Mouse (Mus musculus): ENCODE results near the gene Plcxd2. TPM values are rescaled to one million over a fixed set of nuclear protein-coding genes. Genes with fewer than 3 reads are reported as not detected.

Gene Plcxd2
- 10.3 and 10.6 TPM in 2 replicates for polyA plus RNA-seq (2014; fragmentation: Nextera tagmentation; extraction: Ambion mirVana)

DNA sequence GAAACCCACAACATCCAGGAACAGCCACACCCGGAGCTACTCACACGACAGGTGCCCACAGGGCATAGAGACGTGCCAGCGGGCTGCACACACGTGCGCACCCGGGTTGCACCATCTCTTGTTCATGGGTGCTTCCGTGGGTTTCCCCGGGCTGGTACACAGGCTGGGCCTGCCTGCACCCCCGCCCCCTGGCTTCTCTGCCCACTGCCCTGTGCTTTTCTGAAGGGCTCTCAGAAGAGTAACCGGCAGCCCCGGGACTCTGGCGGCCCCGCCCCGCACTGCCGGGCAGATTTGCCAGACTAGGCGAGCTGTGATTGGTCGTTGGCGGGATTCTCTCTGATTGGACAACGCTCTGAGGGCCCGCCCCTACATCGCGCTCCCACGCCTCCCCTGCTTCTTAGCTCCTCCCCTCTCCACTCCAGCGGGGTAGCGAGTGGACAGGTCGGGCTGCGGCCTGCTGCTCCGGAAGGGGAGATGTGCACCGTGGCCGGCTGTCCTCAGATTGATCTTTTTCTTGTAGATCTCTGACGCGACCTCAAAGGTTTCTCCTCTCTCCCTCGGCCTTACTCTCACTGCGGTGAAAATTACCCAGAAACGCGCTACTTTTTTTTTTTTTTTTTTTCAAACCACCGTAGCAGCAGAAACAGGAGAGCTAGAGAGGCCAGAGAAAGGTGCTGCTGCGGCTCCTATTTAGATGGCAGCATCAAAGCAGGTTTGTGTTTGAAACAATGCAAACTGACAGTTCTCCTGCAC is at the start of gene Plcxd2:
Gene Plcxd2, minus strand, starts transcription at position 66 of the 753 bp plus-strand sequence.
- under 1% methylated on average over 38 of the region's 39 CpGs for WGBS
- Histone ChIP-seq H3K4me1 (ENCODE audit: control insufficient read depth, insufficient read depth, low read length) (peaks cover 15% of the 10 kb centered on the region), H3K27me3 (replicated peaks; ENCODE audit: control insufficient read depth, insufficient read depth, low read length) (no peaks in the 10 kb centered on the region), H3K9me3 (replicated peaks; ENCODE audit: control insufficient read depth, low read length) (no peaks in the 10 kb centered on the region), H3K4me2 (ENCODE audit: low read length) (peak within 1 kb of the TSS; percentile 88), H3K27ac (ENCODE audit: low read depth, low read length) (peak within 1 kb of the TSS; percentile 58), H3K36me3 (ENCODE audit: control insufficient read depth, insufficient read depth, low read length) (no peaks in the 10 kb centered on the region), H3K9ac (ENCODE audit: low read length) (peak within 1 kb of the TSS; percentile 73), H3K4me3 (ENCODE audit: low read depth, low read length) (peak within 1 kb of the TSS; percentile 65)
- DNase-seq (ENCODE audit: low spot score) (peak; percentile 98), ATAC-seq (peak; percentile 99)

DNA sequence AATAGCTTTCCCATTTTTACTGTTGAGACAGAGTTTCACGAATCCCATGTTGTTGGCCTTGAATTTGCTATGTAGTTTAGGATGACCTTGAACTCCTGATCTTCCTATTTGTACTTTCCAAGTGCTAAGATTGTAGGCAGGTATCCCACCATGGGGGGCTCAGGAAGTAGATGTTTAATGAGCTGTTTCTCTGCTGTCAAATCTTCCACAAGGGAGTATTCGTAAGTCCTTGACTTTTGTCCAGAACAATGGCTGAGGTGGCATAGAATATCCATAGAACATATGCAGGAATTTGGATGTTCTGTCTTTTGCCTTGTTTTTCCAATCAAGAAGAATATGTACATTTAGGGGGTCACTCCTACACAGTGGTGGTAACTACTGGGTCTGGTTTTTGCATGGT is 36.9 kb upstream of the Plcxd2 start:
- Histone ChIP-seq H3K36me3 (ENCODE audit: control insufficient read depth, insufficient read depth, low read length) (no peaks in the 10 kb centered on the region), H3K27me3 (replicated peaks; ENCODE audit: control insufficient read depth, insufficient read depth, low read length) (no peaks in the 10 kb centered on the region), H3K9me3 (replicated peaks; ENCODE audit: control insufficient read depth, low read length) (no peaks in the 10 kb centered on the region), H3K4me2 (ENCODE audit: low read length) (no peak overlapping the region), H3K4me1 (ENCODE audit: control insufficient read depth, insufficient read depth, low read length) (no peaks in the 10 kb centered on the region), H3K4me3 (ENCODE audit: low read depth, low read length) (no peak overlapping the region), H3K27ac (ENCODE audit: low read depth, low read length) (no peak overlapping the region), H3K9ac (ENCODE audit: low read length) (no peak overlapping the region)
- no peak for ATAC-seq
- WGBS, result 81% methylated on average over 2 of the region's 2 CpGs
- no peak for DNase-seq (ENCODE audit: low spot score)

DNA sequence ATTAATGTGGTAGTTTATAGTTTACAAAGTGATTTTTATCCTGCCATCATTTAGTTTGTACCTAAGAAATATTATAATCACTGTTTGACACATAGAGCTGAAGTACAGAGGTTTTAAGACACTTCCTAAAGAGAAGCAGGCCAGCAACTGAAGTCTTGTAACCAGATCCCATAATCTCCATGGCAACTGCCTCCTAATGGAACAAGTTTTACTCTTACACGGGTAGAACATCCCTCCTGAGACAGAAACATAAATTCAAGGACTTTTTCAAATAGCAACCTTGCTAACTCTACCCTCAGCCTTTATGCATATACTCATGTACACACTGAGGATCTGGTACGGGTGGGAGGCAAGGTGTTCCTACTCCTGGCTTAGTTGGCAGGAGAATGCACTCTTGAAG is 26.2 kb upstream of the Plcxd2 start:
- H3K4me2 ChIP-seq (ENCODE audit: low read length), result no peak overlapping the region
- H3K27me3 ChIP-seq (replicated peaks; ENCODE audit: control insufficient read depth, insufficient read depth, low read length), result no peaks in the 10 kb centered on the region
- no peak overlapping the region for H3K9ac ChIP-seq (ENCODE audit: low read length)
- H3K4me1 ChIP-seq (ENCODE audit: control insufficient read depth, insufficient read depth, low read length), result no peaks in the 10 kb centered on the region
- WGBS, result 55% methylated on average over 2 of the region's 2 CpGs
- DNase-seq (ENCODE audit: low spot score), result no peak
- no peak overlapping the region for H3K4me3 ChIP-seq (ENCODE audit: low read depth, low read length)
- no peaks in the 10 kb centered on the region for H3K36me3 ChIP-seq (ENCODE audit: control insufficient read depth, insufficient read depth, low read length)
- H3K9me3 ChIP-seq (replicated peaks; ENCODE audit: control insufficient read depth, low read length), result no peaks in the 10 kb centered on the region
- H3K27ac ChIP-seq (ENCODE audit: low read depth, low read length), result no peak overlapping the region
- no peak for ATAC-seq

DNA sequence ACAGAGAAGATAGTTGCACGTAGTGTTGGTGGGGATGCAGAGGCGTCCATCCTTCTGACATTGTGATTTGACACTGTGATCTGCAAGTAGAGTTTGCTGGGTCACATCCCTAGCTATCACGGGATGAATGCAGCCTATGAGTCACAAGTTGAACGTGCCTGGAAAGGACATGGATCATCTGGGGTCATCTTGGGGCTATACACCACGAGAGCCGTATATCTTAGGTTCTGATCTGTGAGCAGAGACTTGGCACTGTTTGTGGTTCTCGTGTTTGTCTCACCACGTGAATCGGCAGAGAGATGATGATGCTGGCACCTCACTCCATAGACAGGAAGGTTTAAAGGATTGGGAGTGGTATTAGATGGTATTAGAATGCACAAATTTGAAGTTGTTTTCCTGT is 23.9 kb upstream of the Plcxd2 start:
- Histone ChIP-seq H3K36me3 (ENCODE audit: control insufficient read depth, insufficient read depth, low read length) (no peaks in the 10 kb centered on the region), H3K9ac (ENCODE audit: low read length) (no peak overlapping the region), H3K4me1 (ENCODE audit: control insufficient read depth, insufficient read depth, low read length) (no peaks in the 10 kb centered on the region), H3K27ac (ENCODE audit: low read depth, low read length) (no peak overlapping the region), H3K9me3 (replicated peaks; ENCODE audit: control insufficient read depth, low read length) (no peaks in the 10 kb centered on the region), H3K27me3 (replicated peaks; ENCODE audit: control insufficient read depth, insufficient read depth, low read length) (no peaks in the 10 kb centered on the region), H3K4me2 (ENCODE audit: low read length) (no peak overlapping the region), H3K4me3 (ENCODE audit: low read depth, low read length) (no peak overlapping the region)
- WGBS, result 87% methylated on average over 9 of the region's 9 CpGs
- DNase-seq (ENCODE audit: low spot score), result no peak
- ATAC-seq, result no peak

DNA sequence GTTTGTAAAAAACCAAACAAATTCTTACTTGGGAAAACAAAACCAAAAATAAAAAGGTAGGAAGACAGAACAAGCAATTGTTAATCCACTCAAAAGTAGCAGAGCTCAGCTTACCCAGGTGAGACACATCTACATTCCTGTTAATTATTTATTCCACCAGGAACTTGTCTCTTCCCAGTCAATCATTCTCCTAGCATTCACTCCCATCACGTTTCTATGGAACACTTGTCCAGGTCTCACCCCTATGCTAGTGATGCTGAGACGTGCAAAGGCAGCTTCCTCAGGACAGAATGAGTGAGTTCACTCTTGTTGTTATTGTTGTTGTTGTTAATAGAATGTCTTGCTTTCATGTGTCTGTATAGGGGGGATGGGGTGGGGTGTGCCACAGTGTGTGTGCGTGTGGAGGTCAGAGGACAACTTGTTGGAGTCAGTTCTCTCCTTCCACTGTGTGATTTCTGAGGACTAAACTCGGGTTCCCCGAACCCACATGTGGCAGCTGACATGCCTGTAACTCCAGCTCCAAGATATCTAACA is 13.0 kb upstream of the Plcxd2 start:
- no peak for ATAC-seq
- H3K4me3 ChIP-seq (ENCODE audit: low read depth, low read length), result no peak overlapping the region
- no peaks in the 10 kb centered on the region for H3K9me3 ChIP-seq (replicated peaks; ENCODE audit: control insufficient read depth, low read length)
- WGBS, result 78% methylated on average over 5 of the region's 5 CpGs
- H3K4me1 ChIP-seq (ENCODE audit: control insufficient read depth, insufficient read depth, low read length), result no peaks in the 10 kb centered on the region
- DNase-seq (ENCODE audit: low spot score), result no peak
- no peak overlapping the region for H3K27ac ChIP-seq (ENCODE audit: low read depth, low read length)
- no peaks in the 10 kb centered on the region for H3K27me3 ChIP-seq (replicated peaks; ENCODE audit: control insufficient read depth, insufficient read depth, low read length)
- H3K36me3 ChIP-seq (ENCODE audit: control insufficient read depth, insufficient read depth, low read length), result no peaks in the 10 kb centered on the region
- H3K4me2 ChIP-seq (ENCODE audit: low read length), result no peak overlapping the region
- H3K9ac ChIP-seq (ENCODE audit: low read length), result no peak overlapping the region

DNA sequence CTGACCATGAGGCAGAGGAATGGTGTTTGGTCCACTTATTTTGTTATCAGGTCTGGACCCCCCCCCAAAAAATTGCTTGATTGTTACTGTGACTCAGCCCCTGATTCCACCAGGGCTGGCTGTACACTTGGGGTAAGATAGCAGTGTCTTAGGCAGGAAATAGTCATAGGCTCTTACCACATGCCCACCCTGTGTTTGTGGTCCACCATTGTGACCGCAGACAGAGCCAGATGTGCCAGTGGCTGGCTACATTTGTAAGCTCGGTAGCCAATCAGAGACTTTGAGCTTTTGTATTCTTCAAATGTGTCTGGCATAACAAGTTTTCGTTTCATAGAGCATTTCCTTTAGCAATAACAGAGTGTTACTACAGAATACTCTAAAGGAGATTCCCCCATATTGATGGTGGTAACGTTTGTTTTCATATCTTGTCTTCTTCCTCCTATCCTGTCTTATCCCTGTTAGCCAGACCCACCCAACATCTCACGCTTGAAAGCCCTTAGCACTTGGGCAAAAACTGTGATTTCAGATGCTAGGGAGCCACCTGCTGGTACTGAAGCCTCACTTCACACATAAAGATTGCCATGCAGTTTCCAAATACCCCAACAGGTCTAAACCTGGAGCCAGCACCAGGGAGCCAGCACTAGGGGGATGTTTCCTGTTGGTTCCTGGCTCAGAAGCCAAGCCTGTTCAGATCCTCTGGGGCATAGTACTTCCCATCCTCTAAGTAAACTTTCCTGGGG is 12.3 kb upstream of the Plcxd2 start:
- Histone ChIP-seq H3K9me3 (replicated peaks; ENCODE audit: control insufficient read depth, low read length) (no peaks in the 10 kb centered on the region), H3K27ac (ENCODE audit: low read depth, low read length) (no peak overlapping the region), H3K36me3 (ENCODE audit: control insufficient read depth, insufficient read depth, low read length) (no peaks in the 10 kb centered on the region), H3K4me1 (ENCODE audit: control insufficient read depth, insufficient read depth, low read length) (no peaks in the 10 kb centered on the region), H3K4me2 (ENCODE audit: low read length) (no peak overlapping the region), H3K27me3 (replicated peaks; ENCODE audit: control insufficient read depth, insufficient read depth, low read length) (no peaks in the 10 kb centered on the region), H3K4me3 (ENCODE audit: low read depth, low read length) (no peak overlapping the region), H3K9ac (ENCODE audit: low read length) (no peak overlapping the region)
- WGBS, result 47% methylated on average over 5 of the region's 5 CpGs
- DNase-seq (ENCODE audit: low spot score), result peak; percentile 88
- peak; percentile 92 for ATAC-seq

DNA sequence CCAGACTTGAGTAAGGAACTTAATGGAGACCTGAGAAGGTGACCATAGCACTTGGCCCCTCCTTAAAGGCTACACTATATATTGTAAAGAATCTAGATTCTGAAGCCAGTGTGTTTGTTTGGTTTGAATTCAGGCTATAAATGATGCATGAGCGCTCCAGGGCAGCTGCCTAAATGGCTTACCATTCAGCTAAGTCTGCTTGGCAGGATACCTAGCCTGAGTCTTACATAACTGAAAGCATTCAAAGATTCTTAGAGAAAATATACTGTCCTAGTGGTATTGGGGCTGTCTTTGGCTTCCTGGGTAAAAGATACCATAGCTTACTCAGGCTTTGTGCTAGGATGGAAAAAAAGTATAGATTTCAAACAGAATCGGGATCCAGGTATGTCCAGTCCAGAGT is 11.3 kb upstream of the Plcxd2 start:
- Histone ChIP-seq H3K27ac (ENCODE audit: low read depth, low read length) (no peak overlapping the region), H3K36me3 (ENCODE audit: control insufficient read depth, insufficient read depth, low read length) (no peaks in the 10 kb centered on the region), H3K4me3 (ENCODE audit: low read depth, low read length) (no peak overlapping the region), H3K4me1 (ENCODE audit: control insufficient read depth, insufficient read depth, low read length) (no peaks in the 10 kb centered on the region), H3K9me3 (replicated peaks; ENCODE audit: control insufficient read depth, low read length) (no peaks in the 10 kb centered on the region), H3K9ac (ENCODE audit: low read length) (no peak overlapping the region), H3K27me3 (replicated peaks; ENCODE audit: control insufficient read depth, insufficient read depth, low read length) (no peaks in the 10 kb centered on the region), H3K4me2 (ENCODE audit: low read length) (no peak overlapping the region)
- ATAC-seq, result no peak
- no peak for DNase-seq (ENCODE audit: low spot score)
- WGBS, result 78% methylated on average over 2 of the region's 2 CpGs

DNA sequence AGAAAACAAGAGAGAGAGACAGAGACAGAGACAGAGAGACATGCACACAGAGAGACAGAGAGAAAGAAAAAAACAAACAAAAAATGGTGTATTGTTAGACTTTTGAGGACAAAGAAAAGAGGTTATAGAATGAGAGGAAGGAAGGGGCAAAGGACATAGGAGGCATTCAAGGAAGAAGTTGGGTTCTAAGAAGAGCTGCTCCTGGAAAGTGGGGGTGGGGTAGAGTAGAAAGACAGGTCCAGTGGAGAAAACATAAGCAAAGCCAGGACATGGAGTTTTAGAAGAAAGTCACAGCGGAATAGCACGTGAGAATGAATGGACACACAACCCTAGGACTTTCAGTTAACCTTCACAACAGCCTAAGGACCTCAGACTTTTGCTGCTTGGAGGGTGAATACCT is 10.4 kb upstream of the Plcxd2 start:
- H3K36me3 ChIP-seq (ENCODE audit: control insufficient read depth, insufficient read depth, low read length), result no peaks in the 10 kb centered on the region
- DNase-seq (ENCODE audit: low spot score), result no peak
- no peak overlapping the region for H3K27ac ChIP-seq (ENCODE audit: low read depth, low read length)
- WGBS, result 78% methylated on average over 2 of the region's 2 CpGs
- H3K4me3 ChIP-seq (ENCODE audit: low read depth, low read length), result no peak overlapping the region
- no peaks in the 10 kb centered on the region for H3K9me3 ChIP-seq (replicated peaks; ENCODE audit: control insufficient read depth, low read length)
- H3K4me2 ChIP-seq (ENCODE audit: low read length), result no peak overlapping the region
- H3K4me1 ChIP-seq (ENCODE audit: control insufficient read depth, insufficient read depth, low read length), result no peaks in the 10 kb centered on the region
- no peak for ATAC-seq
- no peak overlapping the region for H3K9ac ChIP-seq (ENCODE audit: low read length)
- no peaks in the 10 kb centered on the region for H3K27me3 ChIP-seq (replicated peaks; ENCODE audit: control insufficient read depth, insufficient read depth, low read length)

DNA sequence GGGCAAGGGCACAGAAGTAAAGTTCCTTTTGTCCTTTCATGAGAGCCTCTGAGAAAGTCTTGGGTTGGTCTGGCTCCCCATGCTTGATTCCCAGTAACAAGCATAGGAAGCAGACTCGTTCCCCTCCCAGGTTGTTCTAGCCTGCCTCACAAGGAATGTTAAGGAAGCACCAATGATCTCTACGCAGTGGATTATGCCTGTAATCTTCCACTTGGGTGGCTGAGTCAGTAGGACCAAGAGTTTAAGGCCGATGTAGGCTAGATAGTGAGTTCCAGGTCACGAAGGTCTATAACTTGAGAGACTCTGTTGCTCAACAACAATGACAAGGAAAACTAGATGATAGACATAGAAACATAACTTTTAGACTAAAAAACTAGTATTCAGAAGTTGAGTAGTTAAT is 9.8 kb upstream of the Plcxd2 start:
- Histone ChIP-seq H3K27me3 (replicated peaks; ENCODE audit: control insufficient read depth, insufficient read depth, low read length) (no peaks in the 10 kb centered on the region), H3K27ac (ENCODE audit: low read depth, low read length) (no peak overlapping the region), H3K36me3 (ENCODE audit: control insufficient read depth, insufficient read depth, low read length) (no peaks in the 10 kb centered on the region), H3K4me2 (ENCODE audit: low read length) (no peak overlapping the region), H3K4me3 (ENCODE audit: low read depth, low read length) (no peak overlapping the region), H3K9me3 (replicated peaks; ENCODE audit: control insufficient read depth, low read length) (no peaks in the 10 kb centered on the region), H3K9ac (ENCODE audit: low read length) (no peak overlapping the region), H3K4me1 (ENCODE audit: control insufficient read depth, insufficient read depth, low read length) (no peaks in the 10 kb centered on the region)
- WGBS, result 85% methylated on average over 4 of the region's 4 CpGs
- no peak for DNase-seq (ENCODE audit: low spot score)
- ATAC-seq, result no peak
